Mouse (Mus musculus) ovary, postnatal 36 days (tissue): ENCODE results near the gene Mettl9.
"Not testable (repeated sequence)": the region's sequence is repeated elsewhere in the genome, so short reads cannot be mapped to it uniquely, and the experiment has no call there.

ENCODE experiments used
- DNase-seq: peaks from one replicate; pipeline ENCODE4 v3.0.0; 2022; ENCODE audit warnings: low spot score, mixed read lengths

The Mettl9 gene

DNA sequence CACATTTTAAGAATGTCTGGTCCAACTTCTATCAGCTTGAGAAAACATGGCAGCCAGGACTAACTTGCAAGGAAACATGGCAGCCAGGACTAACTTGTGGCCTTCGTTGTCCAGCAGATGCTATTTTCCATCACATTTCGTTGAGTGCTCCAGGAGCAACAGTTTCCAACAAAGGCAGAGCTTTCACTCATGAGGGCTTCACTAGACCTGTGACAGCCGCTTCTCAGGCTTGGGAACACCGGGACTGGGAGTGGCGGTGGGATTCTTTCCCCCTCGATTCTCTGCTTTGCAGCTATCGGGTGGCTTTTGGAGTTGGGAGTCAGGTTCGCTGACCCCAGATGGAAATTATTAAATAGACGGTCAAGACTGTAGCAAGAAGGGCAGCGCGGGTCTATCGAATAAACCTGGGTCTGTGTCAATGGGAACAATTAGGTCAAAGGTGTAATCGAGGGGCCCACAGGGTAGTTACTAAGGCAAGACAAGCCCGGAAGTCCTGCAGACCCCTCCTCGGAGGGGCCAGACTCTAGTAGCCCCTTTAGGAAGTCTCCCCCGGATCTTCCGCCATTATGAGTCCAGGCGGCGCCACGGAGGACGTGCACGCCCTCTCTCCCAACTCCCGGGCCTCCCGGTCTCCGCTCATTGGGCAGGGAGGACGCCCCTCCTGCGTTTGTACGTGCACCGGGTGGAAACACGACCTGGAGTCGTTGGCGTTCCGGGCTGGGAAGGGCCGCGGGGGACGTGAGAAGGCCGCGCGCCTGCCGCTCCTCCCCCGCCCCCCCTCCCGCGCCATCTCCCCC, at the start of gene Mettl9:
TSS of gene Mettl9 (plus strand) at position 590 of the 797 bp plus-strand sequence.
- peak; percentile 94 for DNase-seq

DNA sequence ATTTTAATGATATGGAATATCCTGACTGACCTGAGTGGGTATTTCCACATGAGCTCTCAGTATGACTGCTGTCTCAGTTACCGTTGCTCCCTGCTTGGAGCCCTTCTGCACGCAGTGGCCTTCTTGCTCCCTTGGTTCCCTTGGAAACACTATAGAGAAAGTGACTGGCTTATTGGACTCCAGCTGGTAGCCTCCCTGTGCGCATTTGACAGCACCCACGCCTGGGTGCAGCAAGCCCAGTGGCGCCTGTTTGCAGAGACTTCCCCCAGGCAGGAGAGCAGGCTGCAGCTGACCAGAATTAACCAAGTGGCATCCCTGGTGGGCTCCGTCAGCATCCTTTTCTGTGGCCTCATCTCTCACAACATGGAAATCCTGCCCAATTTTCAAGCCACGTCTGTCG, 43.1 kb upstream of the Mettl9 start:
- no peak for DNase-seq

DNA sequence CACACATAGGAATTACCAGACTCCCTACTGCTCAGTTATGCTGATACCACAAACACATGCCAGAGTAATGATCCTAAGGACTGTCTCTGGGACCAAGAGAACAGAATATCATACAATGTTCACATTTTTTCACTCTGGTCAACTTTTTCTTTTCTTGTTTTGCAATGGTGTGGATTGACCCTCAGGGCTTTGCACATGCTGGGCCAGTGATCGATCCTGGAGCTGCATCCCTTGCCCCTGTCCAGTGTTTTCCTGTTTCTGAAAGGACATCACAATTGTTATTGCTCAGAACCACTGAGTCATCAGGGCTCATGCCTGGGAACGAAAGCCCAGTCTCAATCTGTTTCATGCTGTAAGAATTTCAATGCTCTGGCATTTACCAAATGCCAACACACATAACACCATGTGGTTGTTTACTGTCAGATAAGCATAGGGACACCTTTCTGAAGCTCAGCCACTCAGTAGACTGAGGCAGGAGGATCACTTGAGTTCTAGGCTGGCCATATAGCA, 35.2 kb upstream of the Mettl9 start:
- no peak for DNase-seq

DNA sequence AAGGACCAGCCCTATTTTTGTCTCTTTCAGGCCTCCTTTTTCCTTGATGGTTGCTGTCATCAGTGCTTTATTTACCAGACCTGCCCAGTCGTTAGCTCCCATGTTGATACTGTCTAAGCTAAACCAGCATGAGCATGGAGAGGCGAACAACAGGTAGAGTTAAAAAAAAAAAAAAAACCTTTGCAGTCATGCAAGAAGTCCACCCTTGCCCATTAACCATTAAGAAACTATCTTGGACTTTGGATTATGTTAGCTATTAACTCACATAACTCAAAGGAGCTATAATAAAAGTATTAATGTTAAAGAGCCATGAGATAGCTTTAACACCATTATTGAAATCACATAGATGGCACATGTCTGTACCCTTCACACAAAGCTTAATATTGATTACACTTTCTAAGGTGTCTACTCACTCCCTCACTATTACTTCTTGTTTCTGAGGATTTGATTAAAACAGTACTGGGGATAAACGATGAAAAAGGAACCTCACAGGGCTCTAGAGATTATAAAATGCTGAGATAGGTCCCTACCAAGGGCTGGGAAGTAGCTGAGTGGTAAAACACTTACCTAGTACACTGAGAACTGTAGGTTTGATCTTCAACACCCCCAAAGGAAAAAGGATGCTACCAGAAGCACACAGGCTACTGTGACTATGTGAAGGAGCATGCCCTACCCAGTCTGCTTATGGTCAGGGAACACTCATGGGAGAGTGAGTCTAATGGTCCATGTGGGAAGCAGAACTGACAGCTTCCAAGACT, 34.0 kb upstream of the Mettl9 start:
- DNase-seq = no peak

DNA sequence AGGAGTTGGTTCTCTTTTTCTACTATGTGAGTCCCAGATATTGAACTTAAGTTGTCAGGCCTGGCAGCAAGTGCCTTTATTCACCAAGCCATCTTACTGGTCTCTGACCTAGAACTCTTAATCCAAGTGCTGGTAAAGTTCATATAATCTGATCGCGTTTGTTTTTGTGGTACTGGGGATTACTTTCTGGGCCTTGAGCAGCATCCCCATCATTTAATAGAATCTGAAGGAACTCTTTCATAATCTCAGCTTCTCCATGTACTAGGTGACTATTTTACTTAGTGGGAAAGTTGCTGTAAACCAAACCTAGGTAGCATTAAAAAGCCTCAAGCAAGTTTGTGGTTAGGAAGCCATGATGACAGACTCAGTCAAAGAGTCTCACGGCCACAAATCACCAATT, 32.4 kb upstream of the Mettl9 start:
- no peak for DNase-seq

DNA sequence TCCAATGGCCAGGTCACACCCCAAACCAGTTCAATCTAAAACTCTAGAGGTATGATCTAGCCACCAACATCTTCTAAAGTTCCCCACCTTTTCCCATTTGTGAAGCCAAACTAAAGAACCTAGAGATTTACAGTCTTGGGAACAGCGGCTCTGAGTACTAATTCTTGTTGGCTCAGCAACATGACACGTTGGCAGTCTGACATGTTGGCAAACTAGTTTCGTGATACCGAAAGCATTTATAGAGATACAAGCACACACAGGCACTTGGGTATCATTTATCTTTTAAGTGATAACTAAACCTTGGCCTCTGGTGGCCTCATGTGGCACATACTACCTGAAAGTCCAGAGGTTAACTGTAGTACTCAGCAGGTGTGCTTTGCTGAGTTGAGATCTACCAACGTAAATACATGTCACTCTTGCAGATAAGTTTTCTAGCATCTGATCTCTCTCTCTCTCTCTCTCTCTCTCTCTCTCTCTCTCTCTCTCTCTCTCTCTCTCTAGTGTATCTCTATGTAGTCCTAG, 31.8 kb upstream of the Mettl9 start:
- DNase-seq = no peak

DNA sequence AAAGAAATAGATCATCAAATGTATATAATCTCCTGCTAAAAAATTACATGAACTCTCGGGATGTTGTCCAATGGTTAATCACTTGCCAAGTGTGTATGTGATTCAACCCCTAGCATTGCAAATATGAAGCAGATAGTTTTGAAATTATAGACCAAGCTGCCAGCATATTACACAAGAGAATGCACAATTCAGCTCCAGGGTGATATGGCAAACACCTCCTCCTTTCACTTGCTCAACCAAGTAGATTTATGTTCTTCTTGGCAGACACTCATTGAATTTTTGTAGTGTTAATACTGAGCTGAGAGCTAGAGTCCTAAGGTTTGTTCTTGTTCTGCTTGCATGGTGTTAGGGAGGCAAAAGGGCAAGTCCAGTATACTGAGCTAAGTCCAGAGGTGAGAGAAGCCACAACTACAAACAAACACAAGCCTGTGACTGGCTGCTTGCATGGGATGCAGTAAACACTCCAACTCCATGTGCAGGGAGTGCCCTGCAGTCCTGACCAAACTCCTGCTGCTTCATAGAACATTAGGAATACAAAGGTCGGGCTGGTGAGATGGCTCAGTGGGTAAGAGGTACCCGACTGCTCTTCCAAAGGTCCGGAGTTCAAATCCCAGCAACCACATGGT, 30.3 kb upstream of the Mettl9 start:
- DNase-seq = no peak

DNA sequence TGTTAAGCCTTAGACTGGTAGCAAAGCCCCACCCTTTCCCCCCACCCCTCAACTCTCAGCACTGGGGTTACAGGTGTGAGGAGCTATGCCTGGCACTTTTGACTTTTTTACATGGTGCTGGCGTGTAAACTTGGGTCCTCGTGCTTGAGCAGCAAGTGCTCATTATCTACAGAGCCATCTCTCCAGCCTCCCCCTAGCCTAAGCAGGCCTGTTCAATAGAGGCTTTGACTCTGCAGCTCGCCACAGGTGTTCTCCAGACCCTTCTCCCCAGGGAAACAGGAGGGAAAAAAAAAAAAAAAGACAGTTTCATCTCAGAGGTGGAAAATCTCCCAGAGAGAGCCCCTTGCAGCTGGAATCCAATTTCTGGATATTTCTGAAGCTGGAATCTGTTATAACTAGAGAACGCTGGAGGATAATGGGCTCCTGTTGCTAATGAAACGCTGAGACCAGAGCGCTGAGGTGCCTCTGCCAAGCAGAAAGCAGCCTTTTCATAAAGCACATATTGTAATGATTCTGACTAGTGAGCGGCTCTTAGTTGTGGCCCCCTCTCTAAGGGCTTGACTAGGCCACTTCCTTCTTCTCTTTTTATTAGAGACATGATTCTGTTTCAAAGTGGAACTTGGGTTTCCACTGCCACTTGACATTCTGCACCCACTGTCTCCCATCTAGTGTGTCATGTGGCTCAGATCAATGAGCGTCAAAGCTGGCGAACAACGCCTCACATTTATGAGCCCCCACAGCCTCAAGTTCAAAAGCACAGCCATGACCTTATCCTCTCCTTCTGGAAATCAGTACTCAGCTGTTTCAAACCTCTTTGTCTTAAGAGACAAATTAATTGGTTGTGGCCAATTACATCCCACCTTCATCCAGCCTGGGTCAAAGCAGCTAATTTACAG, 22.2 kb upstream of the Mettl9 start:
- DNase-seq = no peak

DNA sequence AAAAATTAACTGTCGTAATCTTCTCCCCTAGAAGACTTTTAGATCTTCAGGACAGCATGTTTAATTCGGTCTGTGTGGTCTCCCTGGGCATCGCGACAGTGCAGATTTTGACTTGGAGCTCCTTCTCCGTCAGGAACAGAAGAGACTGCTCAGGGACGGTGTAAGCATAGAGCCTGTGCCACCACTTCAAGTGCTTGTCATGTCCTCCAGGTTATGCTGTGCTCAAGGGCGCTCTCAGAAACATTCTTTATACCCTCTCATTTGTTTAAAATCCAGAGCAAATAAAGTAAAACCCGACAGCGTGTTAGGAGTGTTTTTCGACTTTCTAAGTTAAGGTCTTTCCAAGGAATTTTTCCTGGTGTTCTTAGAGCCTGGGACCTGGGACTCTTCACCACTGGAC, 19.8 kb upstream of the Mettl9 start:
- no peak for DNase-seq

DNA sequence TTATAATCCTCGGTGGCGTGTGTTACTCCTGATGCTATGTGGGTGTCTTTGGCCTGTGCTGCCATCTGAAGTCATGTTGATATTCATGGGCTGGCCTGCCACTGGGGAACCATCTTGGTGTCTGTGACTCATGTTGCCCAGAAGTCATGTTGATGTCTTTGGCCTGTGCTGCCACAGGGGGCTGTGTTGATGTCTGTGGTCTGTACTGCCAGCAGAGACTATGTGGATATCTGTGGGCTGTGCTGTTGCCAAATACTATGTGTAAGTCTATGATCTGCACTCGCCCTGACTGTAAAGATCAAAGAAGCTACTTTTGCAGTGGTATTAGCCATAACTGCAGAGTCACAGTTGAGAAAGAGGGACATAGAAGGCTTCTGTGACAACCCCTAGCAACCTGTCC, 15.5 kb upstream of the Mettl9 start:
- no peak for DNase-seq

DNA sequence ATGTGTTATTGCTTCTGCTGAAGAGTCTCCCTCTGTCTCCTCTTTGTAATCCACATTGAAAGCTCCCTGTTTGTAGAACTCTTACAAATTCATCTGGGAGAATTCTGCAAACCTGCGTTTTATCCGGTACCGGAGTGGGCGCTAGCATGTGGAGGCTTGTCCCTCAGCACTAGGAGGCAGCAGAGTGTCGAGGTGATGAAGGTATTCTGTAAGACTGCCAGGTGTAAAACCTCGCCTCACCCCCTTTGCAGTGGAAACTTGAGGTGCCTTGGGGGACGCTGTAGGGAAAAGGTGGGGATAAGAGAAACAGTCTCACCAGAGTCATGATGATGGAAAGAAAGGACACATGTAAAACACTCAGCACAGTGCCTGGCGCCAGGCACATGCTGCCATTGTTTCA, 14.0 kb upstream of the Mettl9 start:
- no peak for DNase-seq

DNA sequence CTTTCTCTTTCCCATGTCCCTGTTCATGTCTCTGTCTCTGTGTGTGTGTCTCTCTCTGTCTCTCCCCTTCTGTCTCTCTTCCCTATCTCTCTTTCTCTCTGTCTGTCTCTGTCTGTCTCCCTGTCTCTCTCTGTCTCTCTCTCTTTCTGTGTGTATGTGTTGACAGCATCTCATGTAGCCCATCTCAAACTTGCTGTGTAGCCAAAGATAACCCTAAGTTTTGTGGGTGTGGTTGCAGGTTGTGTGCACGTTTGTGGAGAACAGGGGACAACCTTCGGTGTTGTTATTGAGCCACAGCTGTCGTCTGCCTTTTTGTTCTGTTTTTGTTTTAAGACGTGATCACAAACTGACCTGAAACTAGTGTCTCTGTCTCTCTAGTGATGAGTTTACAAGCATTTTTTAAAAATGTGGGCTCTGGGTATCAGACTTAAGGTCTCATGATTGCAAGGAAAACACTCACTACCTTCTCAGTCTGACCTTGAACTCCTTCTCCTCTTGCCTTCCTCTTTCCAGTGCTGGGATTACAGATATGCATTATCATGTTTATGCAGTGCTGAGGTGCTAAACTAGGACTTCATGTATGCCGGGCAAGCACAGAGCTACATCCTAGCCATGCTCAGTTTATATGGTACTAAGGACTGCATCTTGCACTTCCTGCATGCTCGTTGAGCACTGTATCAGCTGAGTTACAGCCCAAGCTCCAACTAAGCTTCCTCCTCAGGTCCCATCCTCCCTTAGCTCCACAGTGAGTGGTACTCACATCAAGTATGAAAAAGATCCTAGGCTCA, 8.8 kb upstream of the Mettl9 start:
- DNase-seq = no peak

DNA sequence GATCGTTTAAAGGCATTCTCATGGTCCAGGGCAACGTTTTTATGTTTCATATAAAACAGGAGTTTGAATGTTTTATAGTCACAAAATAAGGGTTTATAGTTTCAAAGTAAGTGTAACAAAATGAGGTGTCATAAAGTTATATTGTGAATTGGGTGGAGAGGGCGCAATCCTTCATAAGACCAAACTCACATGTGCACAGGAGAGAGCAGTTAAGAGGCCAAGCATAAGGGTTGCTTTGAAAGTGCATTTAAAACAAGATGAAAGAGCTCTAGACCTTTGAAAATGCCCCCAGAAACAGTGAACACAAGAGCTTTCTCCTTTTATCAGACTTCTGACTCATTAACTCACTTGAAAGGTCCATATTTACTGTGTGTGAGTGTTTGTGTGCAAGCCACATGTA, 7.9 kb upstream of the Mettl9 start:
- DNase-seq = no peak

DNA sequence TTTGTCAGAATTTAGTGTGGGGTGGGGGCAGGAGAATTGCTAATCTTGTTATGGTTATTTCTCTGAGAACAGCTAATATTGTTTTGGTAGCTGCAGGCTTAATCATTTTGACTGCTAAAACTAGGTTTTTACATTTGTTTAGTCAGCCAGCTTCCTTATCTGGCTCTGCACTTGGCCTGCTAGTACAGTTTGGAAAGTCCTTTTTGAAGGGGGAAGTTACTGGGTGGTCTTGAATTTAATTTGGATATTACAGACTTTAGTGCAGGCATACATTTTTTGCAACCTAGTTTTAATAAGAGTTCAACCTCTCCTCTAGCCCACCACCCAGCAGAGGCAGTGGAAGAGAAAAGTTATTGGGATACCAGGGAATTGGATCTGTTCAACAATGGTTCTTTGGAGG, 4.3 kb upstream of the Mettl9 start:
- not testable (repeated sequence) for DNase-seq

DNA sequence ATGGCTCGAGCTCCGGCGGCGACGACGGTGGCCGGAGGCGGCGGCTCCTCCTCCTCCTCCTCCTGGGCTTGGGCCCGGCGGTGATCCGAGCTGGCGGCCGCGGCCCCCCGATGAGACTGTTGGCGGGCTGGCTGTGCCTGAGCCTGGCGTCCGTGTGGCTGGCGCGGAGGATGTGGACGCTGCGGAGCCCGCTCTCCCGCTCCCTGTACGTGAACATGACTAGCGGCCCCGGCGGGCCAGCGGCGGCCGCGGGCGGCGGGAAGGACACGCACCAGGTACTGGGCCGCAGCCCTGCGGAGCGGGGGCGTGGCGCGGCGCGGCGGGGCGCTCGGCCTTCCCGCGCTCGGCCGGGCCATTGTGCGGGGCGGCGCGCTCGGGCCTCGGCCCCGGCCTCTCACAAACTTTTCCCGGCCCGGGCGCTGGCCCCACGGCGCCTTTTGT, 476 bp downstream of the Mettl9 start:
- no peak for DNase-seq

DNA sequence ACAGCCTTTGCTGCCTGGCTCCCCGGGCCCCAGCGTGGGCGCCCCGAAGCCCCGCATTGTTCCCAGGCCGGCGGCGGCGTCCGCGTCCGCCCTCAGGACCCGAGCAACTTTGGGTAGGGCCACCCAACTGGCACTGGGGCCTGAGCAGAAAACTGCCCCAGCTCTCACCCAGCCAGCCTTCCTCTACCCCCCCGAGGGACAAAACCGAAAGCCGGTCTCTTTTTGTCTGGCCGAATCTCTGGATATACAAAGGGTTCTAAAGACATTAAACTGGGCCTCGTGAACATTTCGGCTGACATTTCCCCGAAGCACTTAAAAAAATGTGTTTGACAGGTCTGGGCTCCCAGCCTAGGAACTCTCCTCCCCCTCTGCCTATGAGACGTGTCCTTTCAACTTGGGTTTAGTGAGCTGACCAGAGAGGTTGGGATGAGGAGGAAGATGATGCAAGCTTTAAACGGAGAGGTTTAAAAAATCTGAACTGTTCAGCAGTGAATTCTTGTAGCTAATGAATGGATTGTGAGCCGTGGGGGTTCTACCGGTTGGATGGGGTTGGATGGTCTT, 996 bp downstream of the Mettl9 start:
- DNase-seq = no peak

DNA sequence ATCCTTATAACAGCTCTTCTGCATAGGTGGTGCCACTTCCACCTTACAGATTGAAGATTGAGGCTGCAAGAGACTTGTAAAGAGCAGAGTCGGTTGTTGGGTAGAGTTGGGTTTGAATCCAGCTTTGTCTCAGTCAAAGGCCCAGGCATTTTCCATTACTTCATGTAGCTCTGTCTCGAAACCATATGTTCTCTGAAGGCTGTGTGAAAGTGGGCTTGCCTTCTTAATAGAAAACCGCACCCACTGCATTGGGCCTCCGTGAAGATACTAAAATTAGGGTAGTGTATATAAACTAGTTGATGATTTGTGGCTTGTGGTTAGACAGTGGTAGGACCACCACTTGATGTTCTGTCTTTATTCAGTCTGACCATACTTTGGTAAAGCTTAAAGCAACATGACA, 6.3 kb downstream of the Mettl9 start:
- DNase-seq = no peak

DNA sequence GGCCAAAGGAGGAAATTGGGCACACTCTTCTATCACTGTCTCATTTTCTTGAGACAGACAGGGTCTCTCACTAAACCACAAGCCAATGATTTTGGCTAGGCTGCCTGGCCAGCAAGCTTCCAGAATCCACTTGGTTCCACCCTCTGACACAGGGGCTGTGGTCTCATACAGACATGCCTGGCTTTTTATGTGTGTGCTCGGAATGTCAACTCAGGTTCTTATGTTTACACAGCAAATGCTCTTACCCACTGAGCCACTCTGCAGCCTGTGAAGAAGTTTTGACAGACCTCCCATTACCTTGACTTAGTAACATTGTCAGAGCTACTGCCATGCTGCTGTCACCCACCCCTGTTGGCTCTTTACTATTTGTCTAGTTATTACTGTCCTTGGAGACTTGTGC, 7.7 kb downstream of the Mettl9 start:
- DNase-seq = no peak

DNA sequence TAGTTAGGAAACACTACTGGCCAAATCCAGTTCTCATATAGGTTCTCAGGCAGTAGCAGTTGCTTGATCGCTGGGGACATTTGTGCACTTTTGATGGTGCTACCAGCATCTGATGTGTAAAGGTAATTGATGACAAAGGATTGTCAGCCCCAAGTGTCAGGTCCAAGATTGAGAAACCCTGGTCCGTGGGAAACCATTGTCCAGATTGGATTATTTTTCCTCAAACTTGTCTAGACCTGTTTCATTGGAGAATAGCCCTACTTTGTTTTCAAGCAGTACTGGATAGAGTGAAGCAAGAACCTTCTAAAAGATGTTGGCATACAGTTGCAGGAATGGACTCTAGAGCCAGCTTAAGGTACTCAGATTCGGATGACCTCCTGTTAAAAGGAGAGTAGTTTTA, 8.8 kb downstream of the Mettl9 start:
- DNase-seq = no peak

DNA sequence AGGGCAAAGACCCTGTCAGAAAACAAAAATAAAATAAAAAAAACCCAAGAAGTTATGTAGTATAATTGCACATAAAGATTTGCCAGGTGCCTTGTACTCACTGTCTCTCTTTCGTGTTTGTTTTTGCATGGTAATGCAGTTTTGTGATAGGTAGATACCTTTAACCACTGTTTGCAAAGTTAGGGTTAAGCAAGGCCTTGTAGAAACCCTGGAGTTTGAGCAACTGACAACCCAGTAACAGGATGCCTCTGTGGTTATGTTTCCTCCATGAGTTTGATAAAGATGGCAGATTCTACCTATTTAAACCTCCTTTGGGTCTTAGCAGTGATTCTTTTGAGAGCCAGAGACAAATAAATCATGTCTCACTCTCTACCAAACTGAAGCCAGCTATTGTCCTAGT, 9.3 kb downstream of the Mettl9 start:
- no peak for DNase-seq
